Mouse (Mus musculus): ENCODE data around the gene Cers3. TPM values are rescaled to one million over a fixed set of nuclear protein-coding genes. Genes with fewer than 3 reads are reported as not detected.

The Cers3 gene
- total RNA-seq (2012; rRNA removed) (not detected in 2 replicates), polyA plus RNA-seq (2012; ENCODE audit: insufficient read depth in 1 of 2, insufficient read length in 2 of 2, low read depth in 1 of 2, low replicate concordance in 2 of 2, missing spikeins in 1 of 2) (under 1 TPM in 1 of 2 experiments, not detected in 1; 0.04 TPM)

GRCm38 (mm10) chr7:66743377-66743781 is at the start of gene Cers3:
Gene Cers3, plus strand, starts transcription at chr7:66743504.
- no peaks in the 10 kb centered on the region for H3K27me3 ChIP-seq (ENCODE audit: control insufficient read depth in 1 of 2, insufficient read depth in 2 of 2, low read length in 2 of 2)
- H3K4me3 ChIP-seq (ENCODE audit: control insufficient read depth in 1 of 2, insufficient read depth in 1 of 2, low read depth in 2 of 2, low read length in 2 of 2), result no peak within 1 kb of the TSS
- no peaks in the 10 kb centered on the region for H3K36me3 ChIP-seq (ENCODE audit: control insufficient read depth in 1 of 2, insufficient read depth in 2 of 2, low read length in 2 of 2)
- H3K9ac ChIP-seq (ENCODE audit: control insufficient read depth, low read depth, low read length, poor library complexity, severe bottlenecking), result no peak within 1 kb of the TSS
- H3K27ac ChIP-seq (ENCODE audit: control insufficient read depth, low read depth, low read length), result no peak within 1 kb of the TSS
- no peak for DNase-seq (ENCODE audit: low read depth, low spot score)
- no peaks in the 10 kb centered on the region for H3K79me2 ChIP-seq (ENCODE audit: control insufficient read depth, insufficient read depth, low read length, poor library complexity)
- TF ChIP-seq SIN3A (IDR thresholded peaks at IDR 0.05; ENCODE audit: low read length) (no peak), POLR2AphosphoS2 (IDR thresholded peaks at IDR 0.05; ENCODE audit: low read length) (no peak), MYC (IDR thresholded peaks at IDR 0.05; ENCODE audit: low read depth, low read length) (no peak), ZNF384 (IDR thresholded peaks at IDR 0.05; ENCODE audit: low read depth, low read length) (no peak), POLR2A (IDR thresholded peaks at IDR 0.05; ENCODE audit: control insufficient read depth in 1 of 2, insufficient read depth in 1 of 2, low read depth in 1 of 2, low read length in 2 of 2, poor library complexity in 1 of 2) (no peak), UBTF (IDR thresholded peaks at IDR 0.05; ENCODE audit: borderline replicate concordance, insufficient read depth, low read depth, low read length) (no peak), TBP (IDR thresholded peaks at IDR 0.05; ENCODE audit: low read depth, low read length) (no peak), KAT2A (conservative IDR thresholded peaks at IDR 0.05; ENCODE audit: low read depth, low read length) (no peak), ELF1 (IDR thresholded peaks at IDR 0.05; ENCODE audit: low read depth, low read length) (no peak), CHD2 (IDR thresholded peaks at IDR 0.05; ENCODE audit: low read length) (no peak), GATA1 (IDR thresholded peaks at IDR 0.05; ENCODE audit: low read depth, low read length) (no peak), MXI1 (IDR thresholded peaks at IDR 0.05; ENCODE audit: low read depth, low read length) (no peak), TCF12 (IDR thresholded peaks at IDR 0.05; ENCODE audit: low read depth, low read length) (no peak), BHLHE40 (IDR thresholded peaks at IDR 0.05; ENCODE audit: borderline replicate concordance, low read depth, low read length) (no peak), RCOR1 (IDR thresholded peaks at IDR 0.05; ENCODE audit: low read depth, low read length) (no peak), ETS1 (IDR thresholded peaks at IDR 0.05; ENCODE audit: low read depth, low read length) (no peak), MAZ (IDR thresholded peaks at IDR 0.05; ENCODE audit: low read depth, low read length) (no peak)
- H3K4me1 ChIP-seq (ENCODE audit: control insufficient read depth in 1 of 2, insufficient read depth in 2 of 2, low read length in 2 of 2), result no peaks in the 10 kb centered on the region
- no peaks in the 10 kb centered on the region for H3K9me3 ChIP-seq (replicated peaks; ENCODE audit: insufficient read depth, low read length)

- H3K4me3 ChIP-seq (ENCODE audit: control insufficient read depth in 1 of 2, insufficient read depth in 1 of 2, low read depth in 2 of 2, low read length in 2 of 2), result no peak overlapping the region
These were observed 48.8 kb upstream of the Cers3 start for GRCm38 (mm10) chr7:66694467-66694866.

More at GRCm38 (mm10) chr7:66694467-66694866, 48.8 kb upstream of the Cers3 start:
- peaks cover 2% of the 10 kb centered on the region for H3K79me2 ChIP-seq (ENCODE audit: control insufficient read depth, insufficient read depth, low read length, poor library complexity)
- H3K27ac ChIP-seq (ENCODE audit: control insufficient read depth, low read depth, low read length), result no peak overlapping the region
- no peaks in the 10 kb centered on the region for H3K27me3 ChIP-seq (ENCODE audit: control insufficient read depth in 1 of 2, insufficient read depth in 2 of 2, low read length in 2 of 2)
- H3K9ac ChIP-seq (ENCODE audit: control insufficient read depth, low read depth, low read length, poor library complexity, severe bottlenecking), result no peak overlapping the region
- no peak for DNase-seq (ENCODE audit: low read depth, low spot score)
- H3K9me3 ChIP-seq (replicated peaks; ENCODE audit: insufficient read depth, low read length), result no peaks in the 10 kb centered on the region
- peaks cover 0 to 4% of the 10 kb centered on the region in 2 experiments; a peak in 3 of 4 replicates for H3K36me3 ChIP-seq (ENCODE audit: control insufficient read depth in 1 of 2, insufficient read depth in 2 of 2, low read length in 2 of 2)
- no peak for TF ChIP-seq ETS1 (IDR thresholded peaks at IDR 0.05; ENCODE audit: low read depth, low read length)
- no peak for TF ChIP-seq MYC (IDR thresholded peaks at IDR 0.05; ENCODE audit: low read depth, low read length)
- TF ChIP-seq E2F4 (IDR thresholded peaks at IDR 0.05; ENCODE audit: borderline replicate concordance, low read depth, low read length), result no peak
- TF ChIP-seq NRF1 (IDR thresholded peaks at IDR 0.05; ENCODE audit: insufficient read depth, low read depth, low read length, poor library complexity, severe bottlenecking), result no peak
- no peak for TF ChIP-seq USF2 (IDR thresholded peaks at IDR 0.05; ENCODE audit: borderline replicate concordance in 1 of 2, insufficient read depth in 1 of 2, low read depth in 1 of 2, low read length in 2 of 2)
- no peak for TF ChIP-seq TAL1 (IDR thresholded peaks at IDR 0.05; ENCODE audit: low read length)
- no peak for TF ChIP-seq POLR2AphosphoS5 (IDR thresholded peaks at IDR 0.05; ENCODE audit: borderline replicate concordance, low read depth, low read length)
- TF ChIP-seq MAFK (IDR thresholded peaks at IDR 0.05; ENCODE audit: borderline replicate concordance, low read depth, low read length), result no peak
- TF ChIP-seq ZMIZ1 (IDR thresholded peaks at IDR 0.05; ENCODE audit: low read depth, low read length), result no peak
- no peak for TF ChIP-seq CHD1 (IDR thresholded peaks at IDR 0.05; ENCODE audit: low read depth, low read length)
- TF ChIP-seq POLR2A (IDR thresholded peaks at IDR 0.05; ENCODE audit: control insufficient read depth in 1 of 2, insufficient read depth in 1 of 2, low read depth in 1 of 2, low read length in 2 of 2, poor library complexity in 1 of 2), result no peak
- no peak for TF ChIP-seq EP300 (IDR thresholded peaks at IDR 0.05; ENCODE audit: low read depth in 1 of 2, low read length in 2 of 2)
- no peak for TF ChIP-seq ZC3H11A (IDR thresholded peaks at IDR 0.05; ENCODE audit: low read depth, low read length)
- no peak for TF ChIP-seq BHLHE40 (IDR thresholded peaks at IDR 0.05; ENCODE audit: borderline replicate concordance, low read depth, low read length)
- H3K4me1 ChIP-seq (ENCODE audit: control insufficient read depth in 1 of 2, insufficient read depth in 2 of 2, low read length in 2 of 2), result peaks cover 2 to 7% of the 10 kb centered on the region in 2 experiments; a peak in 3 of 4 replicates

All from MEL (cell line).